Mouse (Mus musculus) intestine, postnatal 0 days (tissue): ENCODE measurements around the gene Tmem114. TPM values are rescaled to one million over a fixed set of nuclear protein-coding genes. Genes with fewer than 3 reads are reported as not detected.

Experiments
- ATAC-seq: fragments of 200-750 bp; cut with Nextera tagmentation; 2 replicates; pipeline ENCODE4 v1.8.0; 2017; ENCODE audit warnings: mild to moderate bottlenecking, moderate TSS enrichment, moderate library complexity
- H3K27ac ChIP-seq: fragments of 300-500 bp; sonication (generic); 2 replicates; pipeline ENCODE4 v1.5.1; 2014; ENCODE audit warnings: mild to moderate bottlenecking, low read depth, low read length, moderate library complexity
- H3K27me3 ChIP-seq: fragments of 300-500 bp; sonication (generic); replicated peaks from 2 replicates; pipeline ENCODE4 v1.6.1; 2014; ENCODE audit warnings: low read length, mixed read lengths; ENCODE audit not compliant: control insufficient read depth, insufficient read depth
- H3K36me3 ChIP-seq: fragments of 300-500 bp; sonication (generic); 2 replicates; pipeline ENCODE4 v1.6.1; 2014; ENCODE audit warnings: mild to moderate bottlenecking, moderate library complexity; ENCODE audit not compliant: control insufficient read depth, insufficient read depth
- H3K4me1 ChIP-seq: fragments of 300-500 bp; sonication (generic); replicated peaks from 2 replicates; pipeline ENCODE4 v1.6.1; 2014; ENCODE audit warnings: antibody characterized with exemption, low read length, mixed read lengths; ENCODE audit not compliant: control insufficient read depth, insufficient read depth
- H3K4me2 ChIP-seq: fragments of 300-500 bp; sonication (generic); replicated peaks from 2 replicates; pipeline ENCODE4 v1.6.1; 2014; ENCODE audit warnings: low read depth, mild to moderate bottlenecking, moderate library complexity
- H3K4me3 ChIP-seq: fragments of 300-500 bp; sonication (generic); 2 replicates; pipeline ENCODE4 v1.5.1; 2014; ENCODE audit warnings: low read depth, low read length
- H3K9ac ChIP-seq: fragments of 300-500 bp; sonication (generic); 2 replicates; pipeline ENCODE4 v1.6.1; 2014; ENCODE audit warnings: mild to moderate bottlenecking, low read depth, low read length
- H3K9me3 ChIP-seq: fragments of 300-500 bp; sonication (generic); 2 replicates; pipeline ENCODE4 v1.6.1; 2016; ENCODE audit warnings: mixed run types; ENCODE audit not compliant: control insufficient read depth
- CTCF ChIP-seq: sonication (generic); IDR thresholded peaks from 2 replicates; pipeline ENCODE4 v1.5.1; 2016; ENCODE audit warnings: low read depth, mild to moderate bottlenecking, control low read depth, antibody characterized with exemption, moderate library complexity
- WGBS: fragments of 180-500 bp; shearing (Covaris S2); extraction: QIAGEN DNeasy Blood & Tissue Kit; methylation state at CpG from one replicate; pipeline ENCODE4 v1.1.7; 2014; 5-methylcytosine and 5-hydroxymethylcytosine counted together
- polyA plus RNA-seq: library from polyadenylated mRNA; unstranded; fragments of >200 nt; fragmentation: Nextera tagmentation; extraction: Ambion mirVana; gene quantifications from 2 replicates; pipeline ENCODE4 v1.2.1, GENCODE M21; 2015

Tmem114 gene
- not detected in 2 replicates for polyA plus RNA-seq

DNA sequence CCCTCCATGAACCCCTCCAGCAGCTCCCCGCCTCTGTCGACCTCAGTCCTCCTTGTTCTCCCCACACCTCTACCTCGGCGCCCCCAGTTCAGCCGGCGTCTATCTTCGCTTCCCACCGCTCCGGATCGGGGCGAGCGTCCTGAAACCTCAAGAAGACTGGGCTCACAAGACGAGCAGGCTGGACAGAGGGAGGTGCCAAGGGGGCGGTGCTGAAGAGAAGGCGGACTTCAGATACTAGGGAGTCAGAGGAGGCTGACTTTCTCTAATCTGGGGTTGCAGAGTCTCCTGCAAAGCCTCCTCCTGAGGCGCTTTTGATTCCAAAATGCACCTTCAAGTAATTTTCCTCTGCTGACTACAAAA lies at the start of gene Tmem114:
Gene Tmem114 (minus strand): TSS at position 166 of the 360 bp plus-strand sequence.
- H3K4me1 ChIP-seq: no peaks in the 10 kb centered on the region
- H3K9ac ChIP-seq: no peak within 1 kb of the TSS
- H3K27me3 ChIP-seq: peaks cover 38% of the 10 kb centered on the region
- no peak for ATAC-seq
- H3K27ac ChIP-seq: no peak within 1 kb of the TSS
- no peaks in the 10 kb centered on the region for H3K9me3 ChIP-seq
- no peaks in the 10 kb centered on the region for H3K36me3 ChIP-seq
- H3K4me3 ChIP-seq: peak within 1 kb of the TSS; percentile 25
- H3K4me2 ChIP-seq: peak within 1 kb of the TSS; percentile 57
- TF ChIP-seq CTCF: no peak
- under 1% methylated on average over 16 of the region's 16 CpGs for WGBS

DNA sequence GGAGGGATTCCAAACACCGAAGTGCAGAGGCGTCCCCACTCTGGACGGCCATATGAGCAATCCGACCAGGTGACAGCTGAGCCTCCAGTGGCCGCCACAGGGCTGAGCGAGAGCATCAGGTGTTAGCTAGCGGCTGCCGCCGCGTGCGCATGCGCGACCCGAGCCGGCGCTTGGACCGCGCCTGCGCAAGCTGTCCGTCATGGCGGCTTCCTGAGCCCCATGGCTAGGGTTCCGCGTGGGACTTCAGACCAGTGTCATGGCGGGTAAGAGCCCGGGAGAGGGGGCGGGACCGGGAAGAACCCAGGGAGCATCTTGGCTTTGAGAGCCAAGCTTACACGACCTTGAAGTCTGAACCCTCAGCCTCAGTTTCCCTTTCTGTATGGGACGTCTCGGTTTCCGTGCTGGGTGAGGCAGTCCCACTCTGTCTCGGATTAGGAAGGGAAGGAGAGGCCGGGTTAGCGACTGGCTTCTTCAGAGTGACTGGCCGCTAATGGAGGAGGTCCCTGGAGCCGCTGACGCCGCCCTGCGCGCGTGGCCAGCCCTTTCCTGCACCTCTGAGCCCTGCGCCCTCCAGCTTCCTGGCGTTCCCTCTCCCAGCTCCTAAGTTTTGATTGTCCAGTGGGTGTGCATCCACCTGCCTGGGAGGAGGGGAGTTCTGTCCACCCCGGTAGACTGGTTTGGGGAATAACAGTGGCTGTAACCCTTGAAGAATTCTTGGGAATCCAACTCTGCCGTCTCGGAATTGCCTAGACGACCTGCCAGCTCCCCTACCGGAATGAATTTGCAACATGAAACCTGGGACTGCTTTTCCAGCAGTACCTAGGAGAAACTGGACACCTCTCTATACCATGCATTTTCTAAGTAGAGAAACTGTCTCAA lies 45.9 kb upstream of the Tmem114 start, which contains the start of gene Mettl22:
Gene Mettl22 (plus strand): TSS at position 186 of the 879 bp plus-strand sequence.
- Histone ChIP-seq H3K4me2 (peak within 1 kb of the TSS; percentile 92), H3K4me3 (peak within 1 kb of the TSS; percentile 82), H3K27me3 (no peaks in the 10 kb centered on the region), H3K9me3 (no peaks in the 10 kb centered on the region), H3K4me1 (no peaks in the 10 kb centered on the region; the same call in 1 of the 2 replicates), H3K36me3 (no peaks in the 10 kb centered on the region), H3K27ac (peak within 1 kb of the TSS; percentile 86), H3K9ac (peak within 1 kb of the TSS; percentile 71)
- peak; percentile 53 for TF ChIP-seq CTCF
- peak; percentile 98 for ATAC-seq
- WGBS: under 1% methylated on average over 48 of the region's 48 CpGs

GRCm38 (mm10) chr16:8470132-8470531 lies 45.2 kb upstream of the Tmem114 start:
- no peaks in the 10 kb centered on the region; the same call in 1 of the 2 replicates for H3K4me1 ChIP-seq
- TF ChIP-seq CTCF: no peak
- 64% methylated on average over 2 of the region's 2 CpGs for WGBS
- no peaks in the 10 kb centered on the region for H3K36me3 ChIP-seq
- ATAC-seq: peak; percentile 23; the same call in 1 of the 2 replicates
- no peak overlapping the region for H3K9ac ChIP-seq
- H3K4me3 ChIP-seq: peak overlapping the region; percentile 82
- no peaks in the 10 kb centered on the region for H3K9me3 ChIP-seq
- H3K27ac ChIP-seq: no peak overlapping the region
- peak overlapping the region; percentile 92 for H3K4me2 ChIP-seq
- no peaks in the 10 kb centered on the region for H3K27me3 ChIP-seq

- no peak overlapping the region for H3K9ac ChIP-seq
- no peaks in the 10 kb centered on the region for H3K4me1 ChIP-seq
- TF ChIP-seq CTCF: peak; percentile 92
- 34% methylated on average over 6 of the region's 6 CpGs for WGBS
- no peaks in the 10 kb centered on the region for H3K27me3 ChIP-seq
- no peak for ATAC-seq
- H3K36me3 ChIP-seq: no peaks in the 10 kb centered on the region
- H3K4me2 ChIP-seq: no peak overlapping the region
- no peaks in the 10 kb centered on the region for H3K9me3 ChIP-seq
- H3K4me3 ChIP-seq: no peak overlapping the region
- H3K27ac ChIP-seq: no peak overlapping the region
These were observed 34.2 kb upstream of the Tmem114 start for GRCm38 (mm10) chr16:8459098-8459497.

GRCm38 (mm10) chr16:8458391-8458790 lies 33.5 kb upstream of the Tmem114 start:
- no peaks in the 10 kb centered on the region for H3K9me3 ChIP-seq
- H3K9ac ChIP-seq: no peak overlapping the region
- no peak for ATAC-seq
- no peaks in the 10 kb centered on the region for H3K4me1 ChIP-seq
- WGBS: 89% methylated on average over 4 of the region's 4 CpGs
- no peaks in the 10 kb centered on the region for H3K36me3 ChIP-seq
- no peaks in the 10 kb centered on the region for H3K27me3 ChIP-seq
- no peak overlapping the region for H3K4me3 ChIP-seq
- H3K4me2 ChIP-seq: no peak overlapping the region
- no peak overlapping the region for H3K27ac ChIP-seq
- TF ChIP-seq CTCF: no peak

- no peaks in the 10 kb centered on the region for H3K36me3 ChIP-seq
- ATAC-seq: no peak
- no peak for TF ChIP-seq CTCF
- H3K9me3 ChIP-seq: no peaks in the 10 kb centered on the region
- H3K27me3 ChIP-seq: no peaks in the 10 kb centered on the region
- WGBS: 62% methylated on average over 2 of the region's 2 CpGs
- no peak overlapping the region for H3K4me2 ChIP-seq
- no peak overlapping the region for H3K4me3 ChIP-seq
- H3K9ac ChIP-seq: no peak overlapping the region
- no peaks in the 10 kb centered on the region for H3K4me1 ChIP-seq
- no peak overlapping the region for H3K27ac ChIP-seq
These were observed 30.3 kb upstream of the Tmem114 start for GRCm38 (mm10) chr16:8455221-8455620.
